Mouse (Mus musculus) embryonic facial prominence, embryonic 12.5 days (tissue): ENCODE data around the gene Gab2. TPM values are rescaled to one million over a fixed set of nuclear protein-coding genes. Genes with fewer than 3 reads are reported as not detected.

ENCODE experiments used
- ATAC-seq: fragments of 200-750 bp; cut with Nextera tagmentation; 2 replicates; pipeline ENCODE4 v1.8.0; 2017; ENCODE audit not compliant: insufficient number of reproducible peaks, insufficient read depth, low FRiP score, low TSS enrichment
- H3K27ac ChIP-seq: fragments of 300-500 bp; sonication (generic); 2 replicates; pipeline ENCODE4 v1.5.1; 2016; ENCODE audit warnings: mild to moderate bottlenecking
- H3K27me3 ChIP-seq: fragments of 300-500 bp; sonication (generic); 2 replicates; pipeline ENCODE4 v1.6.1; 2016; ENCODE audit warnings: mild to moderate bottlenecking, moderate library complexity
- H3K36me3 ChIP-seq: fragments of 300-500 bp; sonication (generic); 2 replicates; pipeline ENCODE4 v1.6.1; 2016; ENCODE audit warnings: mild to moderate bottlenecking
- H3K4me1 ChIP-seq: fragments of 300-500 bp; sonication (generic); 2 replicates; pipeline ENCODE4 v1.6.1; 2016
- H3K4me2 ChIP-seq: fragments of 300-500 bp; sonication (generic); replicated peaks from 2 replicates; pipeline ENCODE4 v1.6.1; 2016; ENCODE audit warnings: mild to moderate bottlenecking, moderate library complexity
- H3K4me3 ChIP-seq: fragments of 300-500 bp; sonication (generic); 2 replicates; pipeline ENCODE4 v1.5.1; 2016; ENCODE audit warnings: mild to moderate bottlenecking
- H3K9ac ChIP-seq: fragments of 300-500 bp; sonication (generic); 2 replicates; pipeline ENCODE4 v1.6.1; 2016; ENCODE audit warnings: mild to moderate bottlenecking, moderate library complexity
- H3K9me3 ChIP-seq: fragments of 300-500 bp; sonication (generic); 2 replicates; pipeline ENCODE4 v1.6.1; 2016; ENCODE audit warnings: mild to moderate bottlenecking, moderate library complexity
- WGBS: fragments of 180-500 bp; shearing (Covaris S2); methylation state at CpG from one replicate; pipeline ENCODE4 v1.1.7; 2016; 5-methylcytosine and 5-hydroxymethylcytosine counted together
- polyA plus RNA-seq: library from polyadenylated mRNA; unstranded; fragments of >200 nt; fragmentation: Nextera tagmentation; extraction: Ambion mirVana; gene quantifications from 2 replicates; pipeline ENCODE4 v1.2.1, GENCODE M21; 2016

Gene Gab2
- polyA plus RNA-seq, 1 experiment from 2014 or later, result 6.5 TPM

DNA sequence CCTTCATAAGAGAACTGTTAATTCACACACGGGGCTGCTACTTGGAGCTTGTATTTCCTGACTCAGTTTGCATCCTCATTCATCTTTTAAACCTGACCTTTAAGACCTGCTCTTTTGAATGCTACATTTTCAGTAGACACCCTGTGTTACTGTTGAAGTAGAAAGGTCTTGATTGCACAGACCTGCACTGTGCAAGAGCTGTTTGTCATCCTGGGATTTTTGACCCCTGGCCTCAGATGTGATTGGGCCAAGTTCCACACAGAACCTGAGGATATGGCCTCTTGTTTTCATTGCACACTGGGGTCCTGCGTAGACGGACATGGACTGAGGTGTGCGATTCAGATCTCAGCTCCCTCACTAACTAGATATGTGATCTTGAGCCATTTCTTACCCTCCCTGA, 257.2 kb downstream of the Gab2 start:
- H3K27me3 ChIP-seq, result no peaks in the 10 kb centered on the region
- 72% methylated on average over 4 of the region's 4 CpGs for WGBS
- no peak overlapping the region for H3K4me2 ChIP-seq
- H3K36me3 ChIP-seq, result no peaks in the 10 kb centered on the region
- no peak overlapping the region for H3K9ac ChIP-seq
- no peaks in the 10 kb centered on the region for H3K9me3 ChIP-seq
- H3K4me3 ChIP-seq, result no peak overlapping the region
- ATAC-seq, result no peak
- H3K4me1 ChIP-seq, result no peaks in the 10 kb centered on the region
- H3K27ac ChIP-seq, result no peak overlapping the region

GRCm38 (mm10) chr7:97339623-97340022, 258.2 kb downstream of the Gab2 start:
- Histone ChIP-seq H3K9ac (no peak overlapping the region), H3K27ac (no peak overlapping the region), H3K4me1 (no peaks in the 10 kb centered on the region), H3K27me3 (no peaks in the 10 kb centered on the region), H3K36me3 (no peaks in the 10 kb centered on the region), H3K4me3 (no peak overlapping the region), H3K4me2 (no peak overlapping the region), H3K9me3 (no peaks in the 10 kb centered on the region)
- WGBS, result 88% methylated on average over 7 of the region's 7 CpGs
- no peak for ATAC-seq

DNA sequence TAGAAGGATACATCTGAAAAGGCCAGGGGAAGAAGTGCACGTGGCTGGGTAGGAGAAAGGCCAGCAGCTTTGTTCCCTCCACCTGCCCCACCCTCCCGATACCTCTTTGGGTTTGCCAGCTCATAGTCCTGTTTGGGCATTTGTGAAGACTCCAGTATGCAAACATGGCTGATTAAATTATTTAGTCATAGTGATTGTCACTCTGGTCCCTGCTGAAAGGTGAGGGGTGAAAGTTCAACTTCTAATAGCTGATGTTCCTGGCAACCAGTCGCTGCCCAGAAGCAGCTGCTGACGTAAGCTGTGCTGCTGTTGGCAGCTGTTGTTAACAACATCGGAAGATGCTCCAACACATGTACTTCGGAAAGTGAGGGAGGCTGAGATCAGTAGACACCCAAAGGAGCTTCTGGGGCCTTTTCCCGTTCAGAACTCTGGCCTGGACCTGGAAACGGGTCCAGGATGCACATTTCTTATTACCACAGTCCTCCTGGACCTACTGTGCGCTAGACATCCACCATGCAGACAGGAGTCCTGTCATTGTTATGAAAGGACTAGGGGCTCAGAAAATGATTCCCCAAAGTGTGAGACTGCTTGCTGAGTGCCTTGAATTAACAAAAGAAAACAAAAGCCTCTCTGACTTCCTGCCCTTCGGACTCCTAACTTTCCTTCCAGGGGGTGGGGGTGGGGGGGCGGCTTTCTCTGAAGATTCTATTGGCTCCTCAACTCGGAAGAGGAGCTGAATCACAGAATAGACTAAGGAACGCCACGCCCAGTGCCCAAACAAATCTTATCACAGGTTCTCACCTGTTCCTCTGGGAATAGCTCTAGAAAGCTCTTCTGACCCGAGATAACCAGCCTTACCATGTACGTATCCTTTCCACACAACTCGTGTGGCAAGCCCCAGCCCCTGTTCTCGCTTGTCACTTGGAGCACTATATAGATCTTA, 259.8 kb downstream of the Gab2 start:
- Histone ChIP-seq H3K4me2 (no peak overlapping the region), H3K9me3 (no peaks in the 10 kb centered on the region), H3K36me3 (no peaks in the 10 kb centered on the region), H3K9ac (no peak overlapping the region), H3K27me3 (no peaks in the 10 kb centered on the region), H3K4me3 (no peak overlapping the region), H3K4me1 (no peaks in the 10 kb centered on the region), H3K27ac (no peak overlapping the region)
- no peak for ATAC-seq
- WGBS, result 63% methylated on average over 18 of the region's 18 CpGs

- Histone ChIP-seq H3K27me3 (no peaks in the 10 kb centered on the region), H3K36me3 (0 out of 2 replicates have a peak, but pooled peaks cover 5% of the 10 kb centered on the region), H3K4me3 (no peak overlapping the region), H3K9ac (no peak overlapping the region), H3K4me2 (no peak overlapping the region), H3K27ac (no peak overlapping the region), H3K4me1 (no peaks in the 10 kb centered on the region), H3K9me3 (no peaks in the 10 kb centered on the region)
- ATAC-seq, result no peak
- WGBS, result 64% methylated on average over 2 of the region's 2 CpGs
These were observed 261.6 kb downstream of the Gab2 start for GRCm38 (mm10) chr7:97342961-97343360.

- no peak overlapping the region for H3K9ac ChIP-seq
- no peak overlapping the region for H3K4me3 ChIP-seq
- no peak overlapping the region for H3K27ac ChIP-seq
- H3K4me2 ChIP-seq, result no peak overlapping the region
- H3K36me3 ChIP-seq, result 0 out of 2 replicates have a peak, but pooled peaks cover 7% of the 10 kb centered on the region
- H3K27me3 ChIP-seq, result no peaks in the 10 kb centered on the region
- 77% methylated on average over 2 of the region's 2 CpGs for WGBS
- no peak for ATAC-seq
- no peaks in the 10 kb centered on the region for H3K9me3 ChIP-seq
- no peaks in the 10 kb centered on the region for H3K4me1 ChIP-seq
These were observed 263.3 kb downstream of the Gab2 start for GRCm38 (mm10) chr7:97344655-97345054.

DNA sequence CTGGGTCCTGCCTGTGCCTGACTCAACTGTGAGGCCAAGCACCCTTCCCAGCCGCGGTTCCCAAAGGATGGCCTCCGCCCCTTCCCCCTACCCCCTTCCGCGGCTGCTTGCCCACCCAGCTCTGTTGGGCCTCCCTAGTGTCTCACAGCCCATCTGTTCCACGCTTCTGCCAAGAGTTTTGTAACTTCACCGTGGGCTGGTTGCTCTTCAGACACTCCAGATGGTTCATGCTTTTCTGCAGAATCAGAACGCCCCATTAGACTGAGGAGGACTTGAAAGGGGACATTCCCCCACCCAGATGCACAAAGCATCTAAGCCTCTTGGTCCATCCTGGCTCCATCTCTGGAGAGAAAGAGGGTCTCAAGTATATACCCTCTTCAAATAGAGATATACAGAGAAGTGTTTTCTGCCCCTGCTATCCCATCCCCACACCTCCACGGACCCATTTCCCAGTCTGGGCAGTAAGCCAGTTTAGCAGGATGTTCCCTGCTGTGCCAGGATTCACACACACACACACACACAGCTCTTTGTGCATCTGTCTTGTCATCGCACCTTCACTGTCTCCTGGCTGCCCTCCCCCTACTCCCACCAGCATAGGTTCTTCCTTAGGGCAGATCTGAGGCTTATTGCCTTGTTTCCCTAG, 264.0 kb downstream of the Gab2 start:
- Histone ChIP-seq H3K27me3 (no peaks in the 10 kb centered on the region), H3K4me2 (no peak overlapping the region), H3K9me3 (no peaks in the 10 kb centered on the region), H3K9ac (no peak overlapping the region), H3K36me3 (0 out of 2 replicates have a peak, but pooled peaks cover 7% of the 10 kb centered on the region), H3K4me3 (no peak overlapping the region), H3K27ac (no peak overlapping the region), H3K4me1 (no peaks in the 10 kb centered on the region)
- 63% methylated on average over 10 of the region's 10 CpGs for WGBS
- no peak for ATAC-seq

DNA sequence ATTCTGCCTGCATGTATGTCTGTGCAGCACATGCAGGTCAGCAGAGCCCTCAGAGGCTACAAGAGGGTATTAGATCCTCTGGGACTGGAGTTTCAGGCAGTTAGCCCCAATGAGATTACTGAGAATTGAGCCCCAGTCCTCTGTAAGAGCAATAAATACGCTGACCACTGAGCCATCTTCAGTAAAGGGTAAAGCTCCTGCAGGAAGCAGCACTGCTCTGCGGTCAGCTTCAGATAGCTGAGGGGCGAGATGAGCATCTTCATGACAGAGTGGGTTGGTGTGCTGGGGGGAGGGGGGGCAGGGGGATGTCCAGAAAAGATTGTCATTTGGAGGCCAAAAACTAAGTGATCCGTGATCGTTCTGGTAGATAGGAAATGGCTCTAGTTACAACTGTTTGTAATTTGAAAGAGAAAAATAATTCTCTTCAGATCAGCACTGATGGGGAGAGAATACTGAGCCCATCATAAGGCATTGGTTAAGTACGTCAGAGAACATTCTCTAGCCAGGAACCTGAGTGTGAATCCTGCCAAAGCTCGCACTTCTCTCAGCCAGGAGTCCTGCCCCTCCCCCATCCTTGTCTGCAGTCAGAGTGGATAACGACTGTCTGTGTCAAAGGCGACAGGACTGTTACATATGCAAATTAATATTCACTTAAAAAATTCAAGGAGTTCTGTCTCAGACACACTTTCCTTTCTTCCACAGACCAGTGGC, 264.9 kb downstream of the Gab2 start:
- Histone ChIP-seq H3K4me1 (no peaks in the 10 kb centered on the region), H3K4me2 (no peak overlapping the region), H3K9me3 (no peaks in the 10 kb centered on the region), H3K36me3 (0 out of 2 replicates have a peak, but pooled peaks cover 7% of the 10 kb centered on the region), H3K4me3 (no peak overlapping the region), H3K9ac (no peak overlapping the region), H3K27me3 (no peaks in the 10 kb centered on the region), H3K27ac (no peak overlapping the region)
- ATAC-seq, result no peak
- WGBS, result 67% methylated on average over 9 of the region's 9 CpGs

DNA sequence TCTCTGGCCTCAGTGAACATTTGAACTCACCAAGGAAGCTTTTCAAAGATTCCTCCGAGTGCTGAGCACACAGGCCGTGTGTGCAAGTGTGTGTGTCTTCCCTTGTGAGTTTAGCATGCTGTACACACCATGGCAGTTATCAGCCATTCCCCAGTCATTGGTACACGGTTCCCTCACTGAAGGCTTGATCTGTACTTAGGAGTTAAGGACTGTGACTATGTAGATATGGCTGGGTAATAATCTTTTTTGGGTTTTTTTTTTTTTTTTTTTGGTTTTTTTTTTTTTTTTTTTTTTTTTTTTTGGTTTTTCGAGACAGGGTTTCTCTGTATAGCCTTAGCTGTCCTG, 265.4 kb downstream of the Gab2 start:
- Histone ChIP-seq H3K4me1 (no peaks in the 10 kb centered on the region), H3K27me3 (no peaks in the 10 kb centered on the region), H3K4me2 (no peak overlapping the region), H3K27ac (no peak overlapping the region), H3K4me3 (no peak overlapping the region), H3K9me3 (no peaks in the 10 kb centered on the region), H3K9ac (no peak overlapping the region), H3K36me3 (0 out of 2 replicates have a peak, but pooled peaks cover 7% of the 10 kb centered on the region)
- WGBS, result 89% methylated on average over 4 of the region's 4 CpGs
- no peak for ATAC-seq

- H3K9me3 ChIP-seq, result no peaks in the 10 kb centered on the region
- H3K36me3 ChIP-seq, result 0 out of 2 replicates have a peak, but pooled peaks cover 7% of the 10 kb centered on the region
- 97% methylated on average over 15 of the region's 15 CpGs for WGBS
- no peak overlapping the region for H3K4me3 ChIP-seq
- H3K4me1 ChIP-seq, result no peaks in the 10 kb centered on the region
- no peak overlapping the region for H3K9ac ChIP-seq
- H3K27ac ChIP-seq, result no peak overlapping the region
- no peaks in the 10 kb centered on the region for H3K27me3 ChIP-seq
- H3K4me2 ChIP-seq, result no peak overlapping the region
- ATAC-seq, result no peak
These were observed 266.1 kb downstream of the Gab2 start for GRCm38 (mm10) chr7:97347464-97347863.

- Histone ChIP-seq H3K4me1 (no peaks in the 10 kb centered on the region), H3K27ac (no peak overlapping the region), H3K4me2 (no peak overlapping the region), H3K27me3 (no peaks in the 10 kb centered on the region), H3K9me3 (no peaks in the 10 kb centered on the region), H3K4me3 (no peak overlapping the region), H3K9ac (no peak overlapping the region), H3K36me3 (0 out of 2 replicates have a peak, but pooled peaks cover 7% of the 10 kb centered on the region)
- WGBS, result 80% methylated on average over 3 of the region's 3 CpGs
- no peak for ATAC-seq
These were observed 266.9 kb downstream of the Gab2 start for GRCm38 (mm10) chr7:97348318-97348717.

DNA sequence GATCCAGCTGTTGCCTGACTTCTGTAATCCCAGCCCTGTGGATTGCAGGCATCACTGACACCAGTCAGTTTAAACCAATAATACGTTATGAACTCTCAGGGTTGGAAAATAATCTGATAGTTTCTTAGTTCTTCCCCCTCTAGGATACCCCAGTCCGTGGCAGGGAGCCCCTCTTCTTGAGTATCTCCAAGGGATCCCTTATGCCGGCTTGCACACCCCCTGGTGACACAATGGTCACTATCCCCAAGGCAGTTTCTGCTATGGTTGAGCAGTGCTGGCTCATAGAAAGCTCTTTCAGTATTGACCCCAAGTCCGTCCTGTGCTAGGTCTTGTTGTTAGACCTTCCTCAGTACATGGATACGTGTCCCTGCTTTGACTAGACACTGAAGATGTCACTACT, 267.4 kb downstream of the Gab2 start:
- WGBS, result 85% methylated on average over 5 of the region's 5 CpGs
- 0 out of 2 replicates have a peak, but pooled peaks cover 7% of the 10 kb centered on the region for H3K36me3 ChIP-seq
- ATAC-seq, result no peak

More for the DNA sequence above, 267.4 kb downstream of the Gab2 start:
- Histone ChIP-seq H3K4me1 (no peaks in the 10 kb centered on the region), H3K27me3 (no peaks in the 10 kb centered on the region), H3K4me3 (no peak overlapping the region), H3K27ac (no peak overlapping the region), H3K9me3 (no peaks in the 10 kb centered on the region), H3K4me2 (no peak overlapping the region), H3K9ac (no peak overlapping the region)
